Mouse (Mus musculus) mature B cell (primary cell): ENCODE measurements around the gene Rnase12.

Experiments
- in situ Hi-C: fragments of 300-500 bp; cut with MboI; formaldehyde crosslinking; loops from 2 replicates; pipeline ENCODE4 v1.14.3; 2019

Gene Rnase12

DNA sequence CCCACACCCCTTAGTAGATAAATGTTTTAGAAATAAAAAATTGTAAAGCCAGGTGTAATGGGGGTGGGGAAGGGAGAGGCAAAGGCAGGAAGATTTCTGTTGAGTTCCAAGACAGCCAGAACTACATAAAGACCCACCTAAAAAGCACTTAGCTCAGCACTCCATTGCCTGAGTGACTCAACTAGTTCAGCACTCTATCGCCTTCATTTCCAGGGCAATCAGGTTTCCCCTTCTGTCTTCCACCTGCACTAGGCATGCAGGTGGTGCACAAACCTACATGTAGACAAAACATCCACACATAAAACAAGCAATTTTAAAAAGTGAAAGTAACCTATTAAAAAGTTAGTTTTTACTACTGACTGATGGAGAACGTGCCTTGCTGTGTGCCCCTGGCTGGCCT, 27.6 kb upstream of the Rnase12 start:
- in situ Hi-C loops, result no loop called here

DNA sequence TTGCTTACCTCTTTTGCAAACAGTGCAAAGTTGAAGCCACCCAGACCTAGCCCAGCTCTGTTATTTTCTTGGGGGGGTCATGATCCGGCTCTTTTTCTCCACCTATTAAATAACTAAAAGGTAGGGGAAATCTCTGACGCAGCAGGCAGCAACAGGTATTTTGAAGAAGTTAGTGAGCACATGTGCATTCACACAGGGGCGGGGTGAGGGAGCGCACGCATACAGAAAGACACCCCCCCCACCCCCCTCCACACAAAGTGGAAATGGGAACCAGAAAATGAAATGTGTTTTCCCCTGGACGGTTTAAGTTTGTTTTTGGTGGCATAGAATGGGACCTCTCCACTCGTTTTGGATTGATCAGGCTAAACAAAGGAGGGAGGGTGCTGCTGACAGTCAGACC, 26.3 kb upstream of the Rnase12 start:
- in situ Hi-C loops, result no loop called here

DNA sequence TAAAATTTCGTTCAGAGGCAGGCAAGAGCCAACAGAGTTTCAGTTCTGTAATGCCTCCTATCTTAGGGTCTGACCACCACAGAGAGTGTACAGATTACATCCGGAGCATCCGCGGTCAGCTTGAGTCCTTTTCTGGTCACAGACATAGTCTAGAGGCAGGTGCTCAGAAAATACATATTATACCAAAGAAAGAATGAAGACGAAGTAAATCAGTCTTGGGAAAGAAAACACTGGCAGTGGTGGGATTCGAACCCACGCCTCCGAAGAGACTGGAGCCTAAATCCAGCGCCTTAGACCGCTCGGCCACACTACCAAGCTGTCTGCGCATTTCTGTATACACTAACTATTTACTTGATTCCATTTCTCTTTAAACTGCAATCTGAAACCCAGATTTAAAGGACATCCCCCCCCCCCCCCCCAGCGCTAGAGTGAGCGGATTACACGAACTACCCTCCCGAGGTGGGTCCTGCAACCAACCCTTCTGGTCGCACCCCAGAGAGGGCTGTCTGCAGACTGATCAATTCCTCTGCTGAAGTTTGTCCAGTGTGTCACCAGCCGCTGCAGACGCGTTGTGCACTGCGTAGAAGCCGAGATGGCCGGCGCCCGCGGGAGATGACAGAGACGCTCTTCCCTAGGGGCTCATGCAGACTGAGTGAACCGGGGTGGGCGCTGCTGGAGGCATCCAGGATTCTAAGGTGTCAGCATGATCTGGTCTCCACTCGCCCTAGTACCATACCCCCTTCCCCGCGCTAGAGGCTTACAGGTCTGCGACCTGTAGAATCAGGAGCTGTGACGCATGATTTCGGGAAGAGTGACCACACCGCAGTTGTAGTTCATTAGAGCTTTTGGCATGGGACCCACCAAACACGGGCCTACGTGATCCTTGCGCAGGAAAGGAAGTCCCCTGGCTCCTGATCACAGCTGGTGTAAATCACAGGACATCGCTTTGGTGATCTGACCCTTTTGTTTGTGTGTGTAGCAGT, 25.4 kb upstream of the Rnase12 start:
- in situ Hi-C loops, result no loop called here

DNA sequence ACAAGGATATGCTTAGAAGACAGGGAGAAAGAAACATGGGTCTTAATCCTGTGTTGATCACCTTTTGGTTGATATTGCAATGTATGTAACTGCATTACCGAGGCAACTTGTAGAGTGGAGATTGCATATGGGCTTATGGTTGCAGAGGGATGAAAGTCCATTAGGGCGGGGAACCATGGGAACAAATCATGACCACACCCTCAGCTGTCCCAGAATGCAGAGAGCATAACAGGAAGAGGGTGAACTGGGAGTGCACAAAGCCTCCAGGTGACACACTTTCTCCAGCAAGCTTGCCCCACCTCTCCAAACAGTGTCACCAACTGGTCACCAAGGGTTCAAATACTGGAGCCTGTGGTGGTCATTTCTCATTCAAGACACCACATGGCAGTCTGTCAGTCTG, 23.6 kb upstream of the Rnase12 start:
- in situ Hi-C loops, result no loop called here

DNA sequence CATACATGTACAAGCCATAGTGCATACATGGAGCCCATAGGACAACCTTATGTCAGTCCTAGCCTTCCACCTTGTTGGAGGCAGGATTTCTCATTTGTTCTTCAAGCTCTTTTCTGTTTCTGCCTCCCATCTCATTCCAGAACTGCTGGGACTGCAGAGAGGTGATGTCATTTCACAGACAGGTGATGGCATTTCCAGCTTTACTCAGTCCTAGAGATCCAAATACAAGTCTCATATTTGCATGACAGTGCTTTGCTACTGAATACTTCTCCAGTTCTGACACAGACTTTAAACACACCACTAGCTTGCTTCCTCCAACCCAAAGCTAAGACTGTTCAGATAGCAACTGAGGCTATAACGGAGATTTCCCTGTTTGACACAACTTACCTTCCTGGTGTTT, 21.7 kb upstream of the Rnase12 start:
- in situ Hi-C loops, result no loop called here

DNA sequence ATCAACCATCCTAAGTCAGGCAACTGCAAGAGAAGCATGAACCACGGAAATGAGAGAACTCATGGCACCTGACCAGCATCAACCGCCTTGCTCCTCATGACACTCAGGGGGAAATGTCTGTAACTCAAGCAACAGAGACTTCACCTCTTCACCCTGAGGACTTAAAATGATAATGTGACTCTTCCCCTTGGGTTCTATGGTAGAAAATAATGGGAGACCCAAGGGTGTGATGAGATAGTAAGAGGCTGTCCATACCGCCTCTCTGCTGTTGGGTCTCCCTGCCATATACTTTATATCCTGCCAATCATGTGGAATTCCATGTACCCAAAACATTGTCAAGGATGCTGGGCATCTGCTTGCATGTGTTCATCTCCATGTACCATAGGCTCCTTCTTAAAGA, 16.9 kb upstream of the Rnase12 start, which contains the start of gene Olfr750:
Gene Olfr750, minus strand, starts transcription at position 101 of the 400 bp plus-strand sequence.
- in situ Hi-C loops, result no loop called here

DNA sequence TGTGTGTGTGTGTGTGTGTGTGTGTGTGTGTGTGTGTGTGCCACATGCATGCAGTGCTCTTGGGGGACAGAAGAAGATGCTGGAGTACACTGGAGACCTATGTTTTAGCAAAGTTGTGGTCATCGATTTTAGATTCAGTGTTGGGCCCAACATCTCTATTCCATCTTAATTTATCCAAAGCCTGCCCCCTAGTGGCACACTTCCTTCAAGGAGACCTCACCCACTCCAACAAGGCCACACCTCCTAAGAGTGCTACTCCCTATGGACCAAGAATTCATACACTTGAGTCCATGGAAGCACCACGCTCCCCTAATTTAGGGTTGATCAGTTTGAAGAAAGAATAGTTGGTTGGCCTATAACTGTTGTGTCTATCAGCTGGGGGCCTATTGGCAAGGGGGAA, 12.2 kb upstream of the Rnase12 start:
- in situ Hi-C loops, result loop anchor here (10.0 kb wide), 2 partner anchors 145 to 265 kb away; partner anchors contain the start of genes Apex1, Ccnb1ip1, Osgep and Parp2

DNA sequence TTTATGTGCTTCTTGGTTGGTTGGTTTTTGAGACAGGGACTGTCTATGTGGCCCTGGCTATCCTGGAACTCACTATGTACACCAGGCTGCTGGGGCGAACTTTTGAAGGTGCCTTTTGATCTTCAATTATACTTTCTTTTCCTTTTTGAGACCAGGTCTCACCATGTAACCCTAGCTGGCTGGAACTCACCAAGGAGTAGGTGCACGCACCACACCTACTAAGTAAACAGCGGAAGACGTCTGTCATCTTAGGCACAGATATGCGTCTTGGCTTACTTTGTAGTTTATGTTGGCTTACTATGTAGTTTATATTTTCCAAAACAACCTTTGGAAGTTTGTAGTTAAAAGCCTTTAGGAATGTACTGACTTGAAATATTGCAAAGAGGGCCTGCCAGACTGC, 11.5 kb upstream of the Rnase12 start:
- in situ Hi-C loops, result loop anchor here (10.0 kb wide), 2 partner anchors 144 to 264 kb away; partner anchors contain the start of genes Apex1, Ccnb1ip1, Osgep and Parp2

DNA sequence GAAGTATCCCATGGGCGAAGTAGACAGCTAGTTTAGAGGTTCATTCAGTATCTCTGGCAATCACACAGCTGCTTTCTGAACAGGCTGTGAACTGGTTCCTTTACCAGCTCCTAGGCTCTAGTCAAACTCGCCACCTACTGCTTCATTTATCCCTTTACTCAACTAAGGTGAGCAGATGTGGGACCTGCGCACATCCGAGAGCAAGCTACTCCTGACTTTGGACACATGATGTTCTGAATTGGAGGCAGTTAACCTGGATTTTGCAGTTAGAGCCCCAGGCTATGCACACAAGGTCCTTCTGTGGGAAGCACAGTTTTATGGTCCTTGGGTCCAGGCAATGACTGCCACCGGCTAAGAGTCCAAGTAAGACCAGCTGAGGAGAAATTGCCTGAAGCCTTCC, 3.3 kb upstream of the Rnase12 start:
- in situ Hi-C loops, result loop anchor here (5.0 to 10.0 kb wide), 3 partner anchors 33 to 256 kb away; partner anchors contain the start of genes Apex1, Ccnb1ip1, Osgep and Parp2

DNA sequence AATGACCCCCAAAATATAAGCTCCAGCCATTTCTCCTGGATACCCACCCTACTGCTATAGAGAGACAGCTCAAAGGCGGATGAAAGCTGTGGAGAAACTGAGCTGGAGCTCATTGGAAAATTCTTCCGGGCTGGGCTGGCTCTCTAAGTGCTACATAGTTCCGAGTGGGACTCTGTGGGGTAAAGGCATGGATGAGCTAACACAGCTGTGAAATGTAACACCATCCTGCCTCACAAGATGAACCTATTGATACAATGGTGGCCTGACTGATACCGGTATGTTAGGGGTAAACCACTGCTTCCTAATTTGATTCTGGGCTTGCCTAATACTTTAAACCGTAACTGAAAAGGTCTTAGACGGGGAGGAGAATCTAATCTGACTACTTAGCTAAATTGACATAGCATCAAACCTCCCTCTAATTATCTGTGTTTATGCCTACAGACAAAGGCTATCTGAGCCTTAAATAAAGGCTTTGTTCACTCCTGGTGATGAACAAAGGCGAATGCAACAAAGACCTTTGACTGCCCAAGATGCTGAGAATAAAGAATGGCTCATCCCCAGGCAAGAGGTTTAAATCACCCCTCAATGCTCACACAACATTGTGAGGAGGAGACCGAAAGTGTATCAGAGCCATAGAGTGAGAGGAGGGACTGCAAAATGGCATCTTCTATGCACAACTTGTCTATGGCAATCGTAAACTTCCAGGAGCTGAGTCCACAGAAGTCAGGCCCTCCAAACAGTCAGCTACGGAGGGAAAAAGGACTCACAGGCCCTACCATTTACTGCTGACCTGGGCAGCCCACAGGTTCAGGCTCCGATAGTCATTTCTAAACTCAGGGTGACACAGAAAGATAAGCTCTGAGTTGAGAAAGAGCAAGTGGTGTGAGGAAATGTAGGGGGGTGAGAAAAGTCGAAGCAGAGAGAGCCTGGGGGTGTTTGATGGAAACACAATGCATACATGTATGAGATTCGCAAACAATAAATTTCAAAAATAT, 2.9 kb downstream of the Rnase12 start:
- in situ Hi-C loops, result no loop called here

DNA sequence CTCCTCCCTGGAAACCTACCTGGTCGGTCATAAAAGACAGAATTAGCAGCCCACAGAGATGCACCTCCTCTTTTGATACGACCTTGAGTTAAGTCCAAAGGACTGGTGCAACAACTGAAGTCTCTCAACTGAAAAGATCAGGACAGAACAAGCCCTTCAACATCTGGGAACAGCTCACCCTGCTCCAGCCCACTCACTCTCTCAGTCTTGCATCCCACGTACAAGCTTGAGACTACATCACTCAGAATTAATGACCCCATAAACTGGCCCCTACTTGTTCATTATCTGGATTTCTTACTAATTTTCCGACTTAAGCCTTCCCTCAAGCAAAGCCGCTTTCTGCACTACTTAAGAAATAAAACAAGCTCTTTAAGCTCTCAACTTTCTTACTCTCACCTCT, 4.3 kb downstream of the Rnase12 start:
- in situ Hi-C loops, result no loop called here

DNA sequence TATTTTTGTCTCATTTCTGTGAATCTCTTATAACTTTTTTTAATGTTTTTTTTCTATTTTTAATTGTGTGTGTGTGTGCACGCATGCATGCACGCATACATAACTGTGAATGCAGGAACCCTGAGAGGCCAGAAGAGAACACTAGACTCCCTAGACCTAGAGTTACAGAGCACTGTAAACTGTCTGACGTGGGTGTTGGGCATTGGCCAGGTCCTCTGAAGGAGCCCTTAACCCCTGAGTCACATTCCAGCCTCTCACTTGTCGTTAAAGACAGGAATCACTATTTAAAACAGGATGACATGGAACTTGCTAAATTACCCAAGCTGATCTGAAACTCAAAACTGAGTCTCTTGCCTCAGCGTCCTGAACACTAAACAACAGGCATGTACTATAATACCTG, 5.5 kb downstream of the Rnase12 start:
- in situ Hi-C loops, result no loop called here

DNA sequence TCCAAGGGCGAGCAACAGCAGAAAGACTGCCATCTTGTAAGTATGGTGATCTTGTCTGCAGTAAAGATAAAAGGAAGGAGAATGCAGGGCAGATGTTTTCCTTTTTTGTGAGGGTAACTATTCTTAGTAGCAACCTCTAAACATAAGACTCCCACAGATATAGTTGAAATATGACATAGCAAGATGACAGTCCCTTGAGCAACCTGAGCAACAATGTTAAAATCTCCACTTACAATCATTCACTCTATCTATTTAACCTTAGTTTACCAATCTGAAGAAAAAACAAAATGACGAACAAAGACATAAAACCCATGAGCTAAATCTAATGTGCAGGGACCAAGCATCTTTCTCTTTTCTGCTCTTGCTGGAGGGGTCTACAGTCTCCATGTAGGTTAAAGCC, 7.4 kb downstream of the Rnase12 start, which contains the start of gene Rnase11:
Gene Rnase11, minus strand, starts transcription at position 101 of the 400 bp plus-strand sequence.
- in situ Hi-C loops, result no loop called here

DNA sequence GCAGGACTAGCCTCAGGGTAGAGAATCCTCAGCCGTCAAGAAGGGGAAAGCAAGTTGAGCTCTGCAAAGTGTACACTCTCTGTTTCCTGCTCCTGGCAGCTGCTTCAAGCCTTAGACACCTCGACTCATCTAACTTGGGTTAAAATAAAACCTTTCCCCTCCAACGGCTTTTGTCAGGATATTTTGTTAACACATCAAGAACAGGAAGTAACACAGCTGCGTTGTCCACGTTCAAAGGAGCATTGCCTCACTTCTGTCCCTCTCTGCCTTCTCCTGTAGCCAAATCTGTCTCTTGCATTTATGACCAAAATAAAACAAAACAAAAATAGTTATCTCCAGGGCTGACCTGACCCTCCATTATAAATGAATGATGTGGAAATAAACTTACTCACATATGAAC, 9.6 kb downstream of the Rnase12 start:
- in situ Hi-C loops, result no loop called here

DNA sequence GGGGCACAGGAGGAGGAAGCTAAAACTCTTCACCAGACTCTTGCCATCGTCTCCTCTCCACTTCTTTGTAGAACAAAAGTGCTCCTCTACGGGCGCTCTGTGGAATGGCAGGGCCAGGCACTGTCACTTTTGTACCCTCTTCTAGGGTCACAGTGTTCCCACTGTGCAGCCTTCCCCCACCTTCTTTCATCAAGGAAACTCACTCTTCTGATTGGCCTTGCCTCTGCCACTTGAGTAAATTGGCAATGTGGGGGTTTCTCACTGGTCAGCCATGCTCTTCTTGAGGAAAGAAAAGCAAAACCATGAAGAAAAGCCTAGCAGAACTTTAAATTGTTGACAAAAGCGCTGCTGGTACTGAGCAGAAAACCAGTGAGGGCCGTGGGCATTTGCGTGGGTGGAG, 15.7 kb downstream of the Rnase12 start, which contains the start of gene Rnase9:
Gene Rnase9, minus strand, starts transcription at position 101 of the 400 bp plus-strand sequence.
- in situ Hi-C loops, result no loop called here

DNA sequence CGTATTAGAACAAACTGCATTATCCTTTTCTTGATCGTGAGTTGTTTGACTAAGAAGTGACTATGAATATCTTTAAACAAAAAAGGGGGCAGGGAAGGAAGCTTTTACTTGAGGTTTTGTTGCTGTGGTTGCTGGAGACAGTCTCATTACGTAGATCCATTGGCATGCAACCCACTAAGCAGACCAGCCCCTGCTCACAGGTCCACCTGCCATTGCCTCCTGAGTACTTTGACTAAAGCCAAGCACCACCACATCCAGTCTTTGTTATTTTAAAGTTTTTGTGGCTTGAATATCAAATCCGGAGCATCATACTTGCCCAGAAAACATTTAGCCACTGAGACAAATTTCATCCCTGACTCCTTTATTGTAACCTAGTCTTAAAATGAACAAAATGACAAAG, 21.2 kb downstream of the Rnase12 start:
- in situ Hi-C loops, result no loop called here

DNA sequence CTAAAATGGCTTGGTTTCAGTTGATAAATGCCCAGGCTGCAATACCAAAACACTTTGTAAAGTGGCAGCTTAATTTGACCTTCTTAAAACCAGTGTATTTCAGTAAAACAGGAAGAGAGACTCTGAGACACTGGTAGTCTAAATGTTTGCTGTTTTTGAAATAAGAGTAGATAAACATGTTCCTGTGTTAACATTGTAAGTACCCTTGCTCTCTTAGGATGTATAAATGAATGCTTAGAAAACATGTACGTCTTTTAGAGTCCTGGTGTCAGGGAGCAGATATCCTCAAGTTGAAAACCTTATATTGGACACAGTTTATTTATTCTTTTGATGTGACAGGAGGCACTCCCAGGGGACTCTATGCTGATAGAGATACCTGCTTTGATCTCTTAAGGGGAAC, 22.3 kb downstream of the Rnase12 start:
- in situ Hi-C loops, result no loop called here

DNA sequence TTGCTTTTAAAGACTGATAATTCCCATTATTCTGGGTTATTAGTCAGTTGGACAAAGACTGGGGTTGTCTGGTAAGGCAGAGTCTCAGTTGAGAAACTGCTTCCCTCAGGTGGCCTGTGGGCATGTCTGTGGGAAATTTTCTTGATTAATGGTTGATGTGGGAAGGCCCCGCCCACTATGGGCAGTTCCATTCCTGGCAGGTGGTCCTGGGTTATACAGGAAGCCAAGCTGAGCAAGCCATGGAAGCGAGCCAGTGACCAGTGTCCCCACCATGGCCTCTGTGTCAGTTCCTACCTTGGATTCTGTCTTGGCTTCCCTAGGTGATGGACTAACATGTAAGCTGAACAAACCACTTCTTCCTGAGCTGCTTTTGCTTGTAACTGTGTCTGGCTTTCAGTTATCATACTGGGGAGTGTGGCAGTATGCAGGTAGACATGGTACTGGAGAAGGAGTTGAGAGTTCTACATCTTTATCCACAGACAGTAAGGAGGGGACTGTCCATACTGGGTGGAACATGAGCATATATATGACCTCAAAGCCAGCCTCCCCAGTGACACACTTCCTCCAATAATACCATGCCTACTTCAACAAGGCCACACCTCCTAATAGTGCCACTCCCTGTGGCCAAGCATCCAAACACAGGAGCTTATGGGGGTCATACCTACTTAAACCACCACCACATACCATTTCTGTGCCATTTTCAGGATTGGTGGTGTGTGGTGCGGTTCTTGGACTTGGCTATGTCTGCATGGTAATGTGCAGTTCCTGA, 29.9 kb downstream of the Rnase12 start:
- in situ Hi-C loops, result loop anchor here (5.0 kb wide), 1 partner anchor 35 kb away; no protein-coding TSS in a partner anchor

DNA sequence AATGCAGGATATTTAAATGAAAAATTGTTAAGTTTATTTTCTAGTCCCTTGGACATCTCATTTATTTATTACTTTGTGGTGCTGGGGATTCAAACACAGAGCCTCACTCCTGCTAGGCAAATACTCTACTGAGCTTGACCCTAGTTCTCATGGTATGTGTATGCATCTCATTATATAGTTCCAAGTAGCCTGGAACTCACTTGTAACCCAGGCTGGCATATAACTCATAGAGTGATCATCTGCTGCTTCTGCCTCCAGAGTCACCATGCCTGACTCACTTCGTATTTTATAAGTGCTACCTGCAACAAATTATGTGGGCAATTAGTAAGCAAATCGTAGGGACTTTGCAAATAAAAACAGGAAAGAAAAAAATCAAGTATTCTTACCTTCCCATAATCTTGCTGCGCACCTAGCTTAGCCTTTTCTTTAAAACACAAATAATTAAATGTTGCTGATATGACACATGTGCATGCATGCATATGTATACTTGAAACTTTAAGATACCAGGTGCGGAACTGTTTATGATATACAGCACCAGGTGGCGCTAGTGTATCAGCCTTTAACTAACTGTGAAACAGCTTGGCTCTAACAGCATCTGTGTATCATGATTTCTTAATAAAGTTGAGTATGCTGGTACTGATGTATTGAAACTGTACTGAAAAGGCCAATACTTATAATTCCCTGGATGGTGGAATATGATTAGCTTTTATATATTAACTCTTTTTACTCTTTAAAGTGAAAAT, 30.9 kb downstream of the Rnase12 start:
- in situ Hi-C loops, result loop anchor here (5.0 kb wide), 1 partner anchor 36 kb away; no protein-coding TSS in a partner anchor

DNA sequence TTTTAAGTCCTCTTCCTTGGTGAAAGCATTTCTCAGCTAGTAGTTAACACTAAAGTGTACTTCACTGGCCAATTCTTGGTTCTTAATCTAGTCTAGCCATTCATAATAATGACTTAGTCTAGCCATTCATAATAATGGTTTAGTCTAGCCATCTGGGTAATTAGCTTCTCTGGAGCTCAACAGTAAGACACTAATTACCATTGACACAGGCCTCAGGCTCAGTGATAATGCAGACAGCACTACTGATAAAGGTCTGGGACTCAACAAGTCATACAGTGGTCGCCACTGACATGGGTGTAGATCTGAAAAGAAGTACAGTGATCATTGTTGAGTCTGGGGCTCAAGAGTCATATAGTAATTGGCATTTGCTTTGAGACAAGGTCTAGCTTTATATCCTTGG, 32.6 kb downstream of the Rnase12 start:
- in situ Hi-C loops, result loop anchor here (5.0 kb wide), 1 partner anchor 37 kb away; no protein-coding TSS in a partner anchor
